Mouse (Mus musculus) heart, adult 18-20 months (tissue): Measurements from ENCODE around the gene Katna1. TPM values are rescaled to one million over a fixed set of nuclear protein-coding genes. Genes with fewer than 3 reads are reported as not detected.

Source experiments
- DNase-seq, 2 experiments: peaks; one replicate each; pipeline ENCODE4 v3.0.0; 2021 to 2022; ENCODE audit warnings: mixed read lengths in 1 of 2
- total RNA-seq, 2 experiments: library from RNA; stranded (reverse); gene quantifications; 2 replicates each; pipeline ENCODE4 v1.2.3; 2021

Gene Katna1
- total RNA-seq, 2 experiments from 2014 or later = 13.1 to 13.2 TPM

DNA sequence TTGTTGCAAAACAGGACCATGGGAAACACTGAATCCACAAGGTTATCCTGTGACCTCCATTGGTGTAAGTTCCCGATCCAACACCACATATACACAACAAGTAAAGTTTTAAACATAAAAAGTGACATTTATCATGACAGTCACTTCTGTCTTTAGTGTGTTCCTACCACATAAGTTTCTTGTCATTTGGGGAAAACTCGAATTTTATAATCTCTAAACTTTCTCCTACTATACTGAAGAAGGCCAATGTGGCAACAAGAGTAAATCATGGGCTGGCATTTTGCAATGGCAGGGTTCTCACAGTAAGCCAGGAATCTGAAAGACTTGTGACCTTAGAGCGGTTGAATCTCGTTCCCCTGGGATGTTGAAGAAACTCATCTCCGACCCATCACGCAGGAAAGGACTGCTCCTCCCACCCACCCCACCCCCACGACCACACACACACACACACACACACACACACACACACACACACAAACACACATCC is 54.0 kb downstream of the Katna1 start:
- DNase-seq = no peak

DNA sequence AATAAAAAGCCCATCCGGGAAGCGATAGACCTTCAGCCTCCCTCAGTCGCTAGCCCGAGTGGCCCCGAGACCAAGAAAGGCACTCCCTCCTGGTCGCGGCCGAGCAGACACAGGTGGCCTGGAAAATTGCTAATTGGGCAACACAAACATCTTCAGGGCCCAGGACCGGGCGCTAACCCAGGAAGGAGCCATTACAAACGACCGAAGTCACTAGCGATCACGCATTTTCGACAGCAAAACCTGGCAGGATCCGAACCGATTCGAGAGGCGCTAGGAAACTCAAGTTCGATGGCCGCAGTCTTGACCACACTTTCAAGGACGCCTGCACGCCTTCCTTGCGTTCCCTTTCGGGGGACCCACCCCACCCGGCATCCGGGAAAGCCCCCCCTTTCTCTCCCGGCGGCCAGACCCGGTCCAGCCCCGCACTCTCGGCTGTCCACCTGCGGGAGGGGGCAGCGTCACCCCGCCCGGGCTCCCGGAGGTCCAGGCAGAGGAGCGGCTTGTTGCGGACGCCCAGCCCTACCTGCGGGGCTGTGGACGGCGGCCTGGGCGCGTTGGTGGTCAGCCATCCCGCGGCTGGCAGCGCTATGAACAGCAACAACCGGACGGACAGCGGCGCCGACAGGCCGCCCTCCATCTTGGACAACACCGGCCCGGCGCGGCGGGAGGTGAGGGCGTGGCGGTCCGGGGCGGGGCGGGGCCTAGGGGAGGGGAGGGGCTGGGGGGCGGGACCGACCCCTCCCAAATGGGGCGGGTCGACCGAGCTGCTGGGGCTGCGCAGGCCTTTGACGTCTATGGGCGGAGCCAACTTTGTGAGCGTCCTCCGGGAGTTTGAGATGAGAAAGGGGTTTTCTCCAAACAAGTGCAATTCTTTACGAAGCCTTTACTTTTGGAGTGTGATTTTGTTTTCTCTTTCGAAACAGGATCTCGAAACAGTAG is 54.7 kb downstream of the Katna1 start:
- peak; percentile 92 to 93 for DNase-seq

DNA sequence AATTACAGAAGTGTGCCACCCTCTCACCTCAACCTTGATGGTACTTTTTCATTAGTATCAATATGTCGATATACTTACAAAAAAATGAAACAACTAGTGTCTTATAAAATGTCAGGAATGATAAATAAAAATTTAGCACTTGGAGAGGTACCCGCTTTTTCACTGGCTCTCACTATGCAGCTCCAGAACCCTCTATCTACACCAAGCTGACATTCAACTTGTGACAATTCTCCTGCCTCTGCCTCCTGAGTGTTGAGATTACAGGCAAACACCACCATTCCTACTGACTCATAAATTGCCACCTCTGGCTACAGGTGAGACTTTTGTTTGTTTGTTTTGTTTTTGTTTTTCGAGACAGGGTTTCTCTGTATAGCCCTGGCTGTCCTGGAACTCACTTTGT is 55.4 kb downstream of the Katna1 start:
- DNase-seq = no peak

DNA sequence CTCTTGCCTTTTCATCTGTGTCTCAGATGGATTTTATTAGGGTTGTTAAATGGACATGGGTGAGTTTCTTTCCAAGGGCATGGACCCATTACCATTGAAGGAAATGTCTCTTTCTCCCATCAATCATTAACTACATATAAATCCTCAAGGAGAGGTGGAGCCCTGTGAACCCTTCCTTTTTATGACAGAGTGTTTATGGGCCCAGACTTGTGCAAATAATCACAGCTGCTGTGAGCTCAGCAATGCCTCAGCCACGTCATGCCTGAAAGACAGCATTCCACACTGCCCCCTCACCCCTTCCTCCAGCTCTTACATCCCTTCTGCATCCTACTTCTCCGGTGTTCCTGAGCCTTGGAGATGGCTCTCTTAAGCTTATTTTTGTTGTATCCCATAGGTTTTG is 61.5 kb downstream of the Katna1 start:
- no peak for DNase-seq

DNA sequence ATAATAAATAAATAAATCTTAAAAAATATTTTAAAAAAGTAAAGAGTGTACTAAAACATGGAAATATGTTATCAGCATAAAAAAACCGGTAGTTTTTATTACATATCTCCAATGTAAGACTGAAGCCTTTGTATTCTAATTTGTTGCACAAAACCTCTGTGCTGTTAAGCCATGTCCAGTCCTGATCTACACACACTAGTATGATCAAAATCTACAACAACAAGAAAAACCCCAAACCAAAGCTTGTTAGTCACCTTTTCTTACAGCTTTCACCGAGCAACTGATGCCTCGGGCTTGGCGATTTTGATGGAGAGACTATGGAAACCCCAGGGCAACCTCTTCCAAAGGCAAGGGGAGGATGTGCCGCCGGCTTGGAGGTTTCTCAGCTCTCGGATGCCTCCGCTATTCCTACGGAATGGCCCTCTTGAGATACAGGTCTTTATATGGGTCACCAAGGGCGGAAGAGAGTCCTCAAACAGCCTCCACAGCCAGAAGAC is 66.5 kb downstream of the Katna1 start:
- no peak for DNase-seq

DNA sequence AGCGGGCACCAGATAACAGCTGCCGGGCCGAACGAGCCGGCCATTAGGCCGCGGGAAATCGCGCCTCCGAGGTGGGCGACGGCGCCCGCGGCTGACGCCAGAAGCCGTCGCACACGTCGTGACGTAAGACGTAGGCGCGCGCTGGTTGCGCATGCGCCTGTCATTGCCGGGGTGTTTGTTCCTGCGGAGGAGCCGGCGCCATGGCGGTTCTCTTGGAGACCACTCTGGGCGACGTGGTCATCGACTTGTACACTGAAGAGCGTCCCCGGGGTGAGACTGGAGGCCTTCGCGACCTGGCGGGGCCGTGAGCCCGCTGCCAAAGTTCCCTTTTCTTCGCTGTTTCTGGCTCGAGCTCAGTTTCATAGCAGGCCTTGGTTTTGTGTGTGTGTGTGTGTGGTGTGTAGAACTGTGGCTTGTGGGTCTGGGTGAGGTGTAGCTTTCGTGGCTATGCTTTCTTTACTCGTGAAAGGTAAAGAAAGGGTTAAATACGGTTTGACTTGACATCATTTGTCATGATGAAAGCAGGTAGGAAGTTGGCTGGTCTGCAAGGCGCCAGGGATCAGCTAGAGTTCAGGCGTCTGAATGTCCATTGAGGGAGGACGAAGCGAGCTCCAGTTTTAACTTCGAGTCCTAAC is 67.1 kb downstream of the Katna1 start, which contains the start of the genes Ginm1 and Ppil4:
Ginm1 (minus strand) TSS at position 74 of the 635 bp plus-strand sequence.
Ppil4 (plus strand) TSS at position 141 of the 635 bp plus-strand sequence.
- peak; percentile 92 to 93 for DNase-seq

DNA sequence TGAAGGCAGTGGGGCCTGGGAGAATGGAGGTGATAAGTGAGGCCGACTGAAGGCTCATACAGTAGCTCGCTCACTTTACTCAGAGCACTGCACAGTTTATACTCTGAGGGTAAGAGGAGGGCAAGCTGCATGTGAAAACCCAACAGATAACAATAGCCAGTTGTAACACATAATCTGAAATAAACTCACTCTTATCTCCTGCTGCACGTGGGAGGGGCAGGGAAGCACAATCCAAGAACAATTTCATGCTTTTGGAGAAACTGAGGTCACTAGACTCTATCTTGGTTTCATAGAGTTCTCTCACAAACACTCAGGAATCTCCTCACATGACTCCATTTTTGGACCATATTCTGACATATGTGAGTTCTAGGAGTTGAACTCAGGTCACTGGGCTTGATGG is 75.5 kb downstream of the Katna1 start:
- DNase-seq = no peak

DNA sequence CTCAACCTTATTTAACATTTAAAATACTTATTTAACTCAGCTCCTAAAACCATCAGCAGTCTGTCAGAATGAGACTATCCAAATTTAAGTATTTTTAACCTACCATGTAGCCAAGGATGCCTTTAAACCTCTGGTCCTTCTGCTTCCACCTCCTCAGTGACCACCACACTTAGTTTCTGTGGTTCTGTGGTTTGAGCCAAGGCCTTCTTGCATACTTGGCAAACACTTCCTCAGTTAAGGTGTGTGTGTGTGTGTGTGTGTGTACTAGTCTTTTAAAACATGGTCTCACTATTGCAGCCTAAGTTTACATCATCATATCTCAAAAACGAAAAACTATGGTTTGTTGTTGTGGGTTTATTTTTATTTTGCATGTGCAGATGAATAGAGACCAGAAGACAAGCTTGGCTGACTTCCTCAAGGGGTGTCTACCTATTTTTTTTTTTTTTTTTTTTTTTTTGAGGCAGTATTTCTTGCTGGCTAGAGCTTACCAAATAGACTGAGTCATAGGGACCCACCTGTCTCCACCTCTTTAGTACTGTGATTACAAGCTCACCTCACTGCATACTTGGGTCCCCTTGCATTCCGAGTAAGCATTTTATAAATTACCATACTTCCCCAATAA is 76.8 kb downstream of the Katna1 start:
- no peak for DNase-seq

DNA sequence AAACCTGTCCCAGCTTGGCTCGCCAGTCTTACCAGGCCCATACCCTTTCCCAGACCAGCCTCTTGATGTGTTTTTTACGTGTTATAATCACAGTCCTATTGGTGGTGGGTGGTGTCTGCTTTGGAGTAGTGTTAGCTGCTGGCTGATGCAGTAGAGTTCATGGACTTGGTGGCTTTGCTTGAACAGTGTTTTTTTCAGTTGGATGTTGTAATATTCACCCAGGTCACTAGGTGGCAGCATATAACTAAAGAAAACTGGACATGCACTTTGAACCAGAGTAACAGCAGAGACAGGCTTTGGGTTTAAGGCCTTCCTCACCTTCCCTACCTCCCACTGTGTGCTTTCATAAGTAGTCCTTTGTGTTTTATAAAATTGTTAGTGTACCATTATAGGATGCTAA is 84.1 kb downstream of the Katna1 start:
- peak; percentile 47 to 81 for DNase-seq

Other genes with a start within 250 kb of the Katna1 start
- 1 to 10 TPM; 2.9 TPM for gene Lrp11, start 136.2 kb upstream of the Katna1 start, total RNA-seq
- gene Nup43, start 58.5 kb upstream of the Katna1 start, total RNA-seq = 1 to 10 TPM; 6.7 to 7.3 TPM
- gene Pcmt1, start 44.9 kb upstream of the Katna1 start, total RNA-seq = 100 to 1,000 TPM in 1 of 2 experiments, 10 to 100 TPM in 1; 95.5 to 103 TPM
- gene Lats1, start 44.8 kb upstream of the Katna1 start, total RNA-seq = 10 to 100 TPM in 1 of 2 experiments, 1 to 10 TPM in 1; 8.8 to 11.6 TPM
- 100 to 1,000 TPM in 1 of 2 experiments, 10 to 100 TPM in 1; 91.2 to 103 TPM for gene Ginm1, start 66.8 kb downstream of the Katna1 start, total RNA-seq
- gene Ppil4, start 66.9 kb downstream of the Katna1 start, total RNA-seq = 10 to 100 TPM; 11.7 to 15.0 TPM
- 1 to 10 TPM in 1 of 2 experiments, under 1 TPM in 1; 0.15 to 1.0 TPM for gene Zc3h12d, start 106.5 kb downstream of the Katna1 start, total RNA-seq
- 10 to 100 TPM; 44.5 to 52.9 TPM for gene Tab2, start 230.2 kb downstream of the Katna1 start, total RNA-seq